Mouse (Mus musculus) hindbrain, embryonic 11.5 days (tissue): ENCODE measurements around the gene Slc30a7. TPM values are rescaled to one million over a fixed set of nuclear protein-coding genes. Genes with fewer than 3 reads are reported as not detected.

Experiments
- ATAC-seq: fragments of 200-750 bp; cut with Nextera tagmentation; 2 replicates; pipeline ENCODE4 v1.8.0; 2017; ENCODE audit warnings: mild to moderate bottlenecking, moderate TSS enrichment, moderate library complexity; ENCODE audit not compliant: low FRiP score
- DNase-seq: peaks from one replicate; pipeline ENCODE4 v3.0.0-alpha.2; 2015; ENCODE audit warnings: low spot score
- H3K27ac ChIP-seq: fragments of 300-500 bp; sonication (generic); 2 replicates; pipeline ENCODE4 v1.5.1; 2014; ENCODE audit warnings: mild to moderate bottlenecking, low read depth, low read length
- H3K27me3 ChIP-seq: fragments of 300-500 bp; sonication (generic); 2 replicates; pipeline ENCODE4 v1.6.1; 2014; ENCODE audit warnings: mild to moderate bottlenecking, low read length, moderate library complexity, mixed read lengths; ENCODE audit not compliant: control insufficient read depth, insufficient read depth
- H3K36me3 ChIP-seq: fragments of 300-500 bp; sonication (generic); 2 replicates; pipeline ENCODE4 v1.6.1; 2014; ENCODE audit warnings: mild to moderate bottlenecking, low read length, moderate library complexity, mixed read lengths; ENCODE audit not compliant: control insufficient read depth, insufficient read depth
- H3K4me1 ChIP-seq: fragments of 300-500 bp; sonication (generic); replicated peaks from 2 replicates; pipeline ENCODE4 v1.6.1; 2014; ENCODE audit warnings: low read length, mixed read lengths; ENCODE audit not compliant: control insufficient read depth, insufficient read depth
- H3K4me2 ChIP-seq: fragments of 300-500 bp; sonication (generic); replicated peaks from 2 replicates; pipeline ENCODE4 v1.6.1; 2014; ENCODE audit warnings: mild to moderate bottlenecking, low read depth, low read length
- H3K4me3 ChIP-seq: fragments of 300-500 bp; sonication (generic); 2 replicates; pipeline ENCODE4 v1.5.1; 2014; ENCODE audit warnings: low read depth, low read length
- H3K9ac ChIP-seq: fragments of 300-500 bp; sonication (generic); 2 replicates; pipeline ENCODE4 v1.6.1; 2014; ENCODE audit warnings: low read depth, low read length
- H3K9me3 ChIP-seq: fragments of 300-500 bp; sonication (generic); 2 replicates; pipeline ENCODE4 v1.6.1; 2016; ENCODE audit warnings: low read length; ENCODE audit not compliant: control insufficient read depth
- WGBS: fragments of 180-500 bp; shearing (Covaris S2); extraction: QIAGEN DNeasy Blood & Tissue Kit; methylation state at CpG from one replicate; pipeline ENCODE4 v1.1.7; 2014; 5-methylcytosine and 5-hydroxymethylcytosine counted together
- polyA plus RNA-seq: library from polyadenylated mRNA; unstranded; fragments of >200 nt; fragmentation: Nextera tagmentation; extraction: Ambion mirVana; gene quantifications from 2 replicates; pipeline ENCODE4 v1.2.1, GENCODE M21; 2014

The Slc30a7 gene
- polyA plus RNA-seq, 1 experiment from 2014 or later = 31.2 TPM

- DNase-seq = peak; percentile 47
- Histone ChIP-seq H3K4me1 (no peaks in the 10 kb centered on the region), H3K36me3 (no peaks in the 10 kb centered on the region), H3K4me3 (peak overlapping the region; percentile 91), H3K9ac (peak overlapping the region; percentile 88), H3K9me3 (no peaks in the 10 kb centered on the region), H3K4me2 (peak overlapping the region; percentile 92), H3K27ac (no peak overlapping the region), H3K27me3 (no peaks in the 10 kb centered on the region)
- no peak for ATAC-seq
- WGBS = 9% methylated on average over 12 of the region's 12 CpGs
These were observed 775 bp downstream of the Slc30a7 start for GRCm38 (mm10) chr3:116006284-116006977.

DNA sequence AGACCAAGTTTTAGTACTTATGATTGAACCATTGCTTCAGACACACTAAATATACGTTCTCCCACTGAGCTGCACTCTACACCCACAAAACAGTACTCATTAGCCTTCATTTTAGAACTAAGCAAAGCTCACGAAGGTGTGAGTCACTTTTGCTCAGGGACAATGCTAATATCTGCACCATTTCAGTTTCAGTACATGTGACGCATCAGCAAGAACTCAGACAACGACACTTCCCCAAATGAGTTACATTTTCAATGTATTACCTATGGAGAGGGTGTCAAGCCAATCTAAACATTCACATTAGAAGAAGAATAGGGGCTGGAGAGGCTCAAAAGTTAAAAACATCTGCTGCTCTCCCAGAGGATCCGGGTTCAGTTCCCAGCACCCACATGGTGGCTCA lies 10.3 kb downstream of the Slc30a7 start:
- Histone ChIP-seq H3K27ac (no peak overlapping the region), H3K4me3 (no peak overlapping the region), H3K4me1 (no peaks in the 10 kb centered on the region), H3K27me3 (no peaks in the 10 kb centered on the region), H3K4me2 (no peak overlapping the region), H3K9me3 (no peaks in the 10 kb centered on the region), H3K9ac (no peak overlapping the region), H3K36me3 (no peaks in the 10 kb centered on the region)
- DNase-seq (no peak), ATAC-seq (no peak)
- 92% methylated on average over 5 of the region's 5 CpGs for WGBS

GRCm38 (mm10) chr3:115993025-115993424 lies 14.2 kb downstream of the Slc30a7 start:
- no peaks in the 10 kb centered on the region for H3K4me1 ChIP-seq
- no peak for ATAC-seq
- H3K4me3 ChIP-seq = no peak overlapping the region
- no peak overlapping the region for H3K4me2 ChIP-seq
- WGBS = 76% methylated on average over 10 of the region's 10 CpGs
- H3K9me3 ChIP-seq = no peaks in the 10 kb centered on the region
- no peak overlapping the region for H3K27ac ChIP-seq
- H3K9ac ChIP-seq = no peak overlapping the region
- DNase-seq = no peak
- no peaks in the 10 kb centered on the region for H3K36me3 ChIP-seq
- H3K27me3 ChIP-seq = no peaks in the 10 kb centered on the region

DNA sequence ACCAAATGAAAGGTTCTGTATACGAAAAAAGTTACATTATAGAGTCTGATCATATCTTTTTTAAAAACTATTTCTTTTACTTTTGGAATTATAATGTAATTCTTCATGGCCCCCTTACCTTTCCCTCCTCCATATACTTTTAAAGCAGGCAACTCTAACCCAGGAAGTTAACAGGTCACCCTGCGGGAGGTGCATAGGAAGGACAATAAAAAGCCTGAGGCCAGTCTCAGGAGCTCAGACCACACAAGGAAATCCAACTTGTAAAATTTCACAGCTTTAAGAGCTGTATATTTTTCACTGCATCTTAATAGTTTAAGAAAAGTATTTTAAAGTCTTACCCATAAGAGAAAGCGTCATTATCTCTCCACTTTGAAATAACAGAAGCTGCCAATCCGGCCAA lies 14.6 kb downstream of the Slc30a7 start:
- no peak overlapping the region for H3K4me3 ChIP-seq
- no peaks in the 10 kb centered on the region for H3K4me1 ChIP-seq
- no peak overlapping the region for H3K9ac ChIP-seq
- no peak for ATAC-seq
- H3K27me3 ChIP-seq = no peaks in the 10 kb centered on the region
- no peaks in the 10 kb centered on the region for H3K9me3 ChIP-seq
- WGBS = 85% methylated on average over 4 of the region's 4 CpGs
- H3K36me3 ChIP-seq = no peaks in the 10 kb centered on the region
- no peak overlapping the region for H3K4me2 ChIP-seq
- DNase-seq = no peak
- no peak overlapping the region for H3K27ac ChIP-seq

DNA sequence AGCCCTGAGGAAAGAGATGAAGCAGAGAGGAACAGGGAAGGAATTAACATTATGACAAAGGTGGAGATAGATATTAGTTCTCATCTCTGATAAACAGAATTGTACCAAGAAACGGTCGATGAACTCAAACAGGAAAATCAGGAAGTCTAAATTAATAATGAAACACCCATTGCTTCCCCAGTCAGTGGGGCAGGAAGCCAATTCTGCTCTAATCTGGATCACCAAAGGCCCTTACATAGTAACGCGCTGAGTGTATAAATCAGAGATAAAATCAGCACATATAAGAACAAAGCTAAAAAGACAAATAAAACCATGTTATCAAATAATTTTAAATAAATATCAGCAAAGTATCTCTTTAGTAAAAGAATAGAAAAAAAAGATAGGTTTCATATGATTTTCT lies 15.1 kb downstream of the Slc30a7 start:
- WGBS = 92% methylated on average over 4 of the region's 4 CpGs
- Histone ChIP-seq H3K9ac (no peak overlapping the region), H3K27me3 (no peaks in the 10 kb centered on the region), H3K36me3 (no peaks in the 10 kb centered on the region), H3K4me3 (no peak overlapping the region), H3K4me1 (no peaks in the 10 kb centered on the region), H3K9me3 (no peaks in the 10 kb centered on the region), H3K27ac (no peak overlapping the region), H3K4me2 (no peak overlapping the region)
- DNase-seq = no peak
- ATAC-seq = no peak

DNA sequence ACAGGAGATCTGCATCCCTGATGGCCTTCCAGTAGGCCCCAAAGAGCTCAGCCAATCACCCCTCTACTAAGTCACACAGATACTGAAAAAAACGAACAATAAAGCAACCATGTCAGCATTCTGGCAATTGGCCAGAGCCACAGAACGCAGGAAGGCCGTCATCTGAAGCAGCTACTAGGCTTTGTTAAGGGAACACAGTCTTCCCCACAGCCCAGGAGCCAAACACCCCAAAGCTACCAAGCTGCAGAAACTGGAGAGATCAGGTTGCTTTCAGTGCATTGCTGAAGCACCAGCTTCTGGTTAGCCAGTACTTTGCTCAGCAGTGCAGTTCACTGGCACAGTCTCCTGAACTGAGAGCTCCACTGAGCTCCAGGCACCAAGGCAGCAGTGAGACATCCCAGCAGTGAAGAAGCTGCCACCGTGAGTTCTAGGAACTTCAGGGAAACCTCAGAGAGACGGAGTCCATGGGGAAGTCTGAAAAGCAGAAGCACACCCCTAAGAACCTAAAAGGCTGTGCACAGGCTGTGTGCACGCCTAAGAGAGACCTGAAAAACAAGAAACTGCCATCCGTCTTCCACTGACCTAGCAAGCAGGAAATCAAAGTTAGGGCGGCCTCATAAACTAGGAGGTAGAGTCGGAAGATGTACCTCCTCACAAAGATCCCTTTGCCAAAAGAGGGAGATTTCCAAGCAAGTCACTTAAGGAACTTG lies 21.9 kb downstream of the Slc30a7 start:
- no peak for ATAC-seq
- no peaks in the 10 kb centered on the region for H3K27me3 ChIP-seq
- WGBS = 92% methylated on average over 9 of the region's 9 CpGs
- no peak overlapping the region for H3K27ac ChIP-seq
- H3K36me3 ChIP-seq = 0 out of 2 replicates have a peak, but pooled peaks cover 3% of the 10 kb centered on the region
- no peaks in the 10 kb centered on the region for H3K4me1 ChIP-seq
- H3K9ac ChIP-seq = no peak overlapping the region
- no peak overlapping the region for H3K4me3 ChIP-seq
- no peaks in the 10 kb centered on the region for H3K9me3 ChIP-seq
- H3K4me2 ChIP-seq = no peak overlapping the region
- DNase-seq = no peak

DNA sequence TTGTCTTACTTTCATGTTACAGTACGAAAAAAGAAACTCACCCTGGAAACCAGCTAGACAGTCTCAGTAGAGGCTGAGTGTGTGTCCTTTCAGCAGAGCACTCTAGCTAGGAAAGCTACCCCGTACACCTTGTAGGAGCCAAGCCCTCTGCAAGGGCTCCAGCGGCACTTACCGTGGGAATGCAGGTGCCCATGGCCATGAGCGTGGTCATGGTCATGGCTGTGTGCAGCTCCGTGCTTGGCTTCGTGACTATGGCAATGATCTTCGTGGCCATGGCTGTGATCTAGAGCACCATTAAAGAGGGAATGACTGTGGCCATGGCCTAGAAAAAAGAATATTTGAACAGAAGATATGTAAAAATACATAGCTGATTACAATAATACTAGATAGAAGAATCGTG lies 22.6 kb downstream of the Slc30a7 start:
- WGBS = 94% methylated on average over 9 of the region's 9 CpGs

DNA sequence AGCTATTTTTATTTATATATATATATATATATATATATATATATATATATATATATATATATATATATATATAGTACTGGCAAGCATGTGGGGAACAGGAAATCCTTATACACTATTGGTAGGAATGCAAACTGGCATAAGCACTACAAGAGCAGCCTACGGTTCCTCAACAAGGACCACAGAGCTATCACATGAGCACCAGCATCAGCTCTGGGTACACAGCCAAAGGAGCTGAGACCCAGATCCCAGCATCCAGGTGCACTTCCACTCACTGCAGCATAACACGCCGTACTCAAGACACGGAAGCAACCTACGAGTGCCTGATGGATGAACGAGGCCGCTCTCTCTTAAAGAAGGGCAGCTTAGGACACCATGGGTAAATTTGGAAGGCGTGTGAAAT lies 24.0 kb downstream of the Slc30a7 start:
- Histone ChIP-seq H3K27ac (no peak overlapping the region), H3K9me3 (no peaks in the 10 kb centered on the region), H3K27me3 (no peaks in the 10 kb centered on the region), H3K36me3 (0 out of 2 replicates have a peak, but pooled peaks cover 3% of the 10 kb centered on the region), H3K4me3 (no peak overlapping the region), H3K9ac (no peak overlapping the region), H3K4me2 (no peak overlapping the region), H3K4me1 (no peaks in the 10 kb centered on the region)
- ATAC-seq (no peak), DNase-seq (no peak)
- 94% methylated on average over 8 of the region's 8 CpGs for WGBS

More for the DNA sequence above, 22.6 kb downstream of the Slc30a7 start:
- Histone ChIP-seq H3K4me2 (no peak overlapping the region), H3K4me3 (no peak overlapping the region), H3K4me1 (no peaks in the 10 kb centered on the region), H3K9ac (no peak overlapping the region), H3K36me3 (0 out of 2 replicates have a peak, but pooled peaks cover 3% of the 10 kb centered on the region), H3K9me3 (no peaks in the 10 kb centered on the region), H3K27me3 (no peaks in the 10 kb centered on the region), H3K27ac (no peak overlapping the region)
- no peak for ATAC-seq
- DNase-seq = no peak

- ATAC-seq (no peak), DNase-seq (peak; percentile 39)
- 30% methylated on average over 1 of the region's 1 CpGs for WGBS
- no peaks in the 10 kb centered on the region; the same call in 1 of the 2 replicates for H3K36me3 ChIP-seq
- no peaks in the 10 kb centered on the region for H3K9me3 ChIP-seq
- no peak overlapping the region for H3K27ac ChIP-seq
- no peak overlapping the region for H3K4me3 ChIP-seq
- no peaks in the 10 kb centered on the region for H3K27me3 ChIP-seq
- no peak overlapping the region for H3K9ac ChIP-seq
- H3K4me1 ChIP-seq = no peaks in the 10 kb centered on the region
- no peak overlapping the region for H3K4me2 ChIP-seq
These were observed 28.2 kb downstream of the Slc30a7 start for GRCm38 (mm10) chr3:115979000-115979399.
